Mouse (Mus musculus) adrenal gland, postnatal 10 days (tissue): ENCODE results near the gene Gm5114. TPM values are rescaled to one million over a fixed set of nuclear protein-coding genes. Genes with fewer than 3 reads are reported as not detected.
"Not testable (repeated sequence)": the region's sequence is repeated elsewhere in the genome, so short reads cannot be mapped to it uniquely, and the experiment has no call there.

Source experiments
- DNase-seq: peaks from one replicate; pipeline ENCODE4 v3.0.0; 2021; ENCODE audit warnings: mixed read lengths
- long read RNA-seq, 2 experiments: library from polyadenylated mRNA; stranded (forward); transcript quantifications; one replicate each; pipeline ENCODE4 v2.0.0; 2021
- microRNA-seq: library from miRNA; unstranded; fragments of <30 nt; microRNA quantifications from one replicate; pipeline ENCODE4 v1.2.0, GENCODE M21; 2021
- total RNA-seq, 2 experiments: library from RNA; stranded (reverse); gene quantifications; 2 replicates each; pipeline ENCODE4 v1.2.3; 2021

Gene Gm5114
- total RNA-seq = not detected
- long read RNA-seq, experiment 1 = 0 reads
- long read RNA-seq, experiment 2 = 0 reads

GRCm38 (mm10) chr7:39413060-39413459, at the start of gene Gm5114:
TSS of gene Gm5114 (minus strand) at chr7:39413160.
- not testable (repeated sequence) for DNase-seq

GRCm38 (mm10) chr7:39455806-39456205, 42.8 kb upstream of the Gm5114 start:
- DNase-seq = peak; percentile 72

- peak; percentile 85 for DNase-seq
These were observed 36.5 kb upstream of the Gm5114 start for GRCm38 (mm10) chr7:39449260-39450021.

- no peak for DNase-seq
These were observed 35.8 kb upstream of the Gm5114 start for GRCm38 (mm10) chr7:39448626-39449242.

- DNase-seq = no peak
These were observed 28.3 kb upstream of the Gm5114 start for GRCm38 (mm10) chr7:39441237-39441636.

- no peak for DNase-seq
These were observed 27.4 kb upstream of the Gm5114 start for GRCm38 (mm10) chr7:39440362-39440761.

Small RNAs within 50 kb of the gene (microRNA-seq; reads per million reads assigned to microRNA genes)
- not detected for gene Gm27437

Other genes starting within 250 kb of the Gm5114 start
- gene Zfp619, start 104.6 kb upstream of the Gm5114 start, total RNA-seq = 1 to 10 TPM; 2.0 to 2.7 TPM